Mouse (Mus musculus) right cerebral cortex, adult 18-20 months (tissue): ENCODE results near the gene Slc38a1.
A peak's percentile ranks its signal among the peaks of the same experiment; 100 is the strongest.

Experiments
- DNase-seq: peaks from one replicate; pipeline ENCODE4 v3.0.0; 2022; ENCODE audit warnings: mixed read lengths

Slc38a1 gene

GRCm38 (mm10) chr15:96551569-96552380 lies 90.9 kb downstream of the Slc38a1 start:
- peak; percentile 70 for DNase-seq

- DNase-seq: no peak
These were observed 91.6 kb downstream of the Slc38a1 start for GRCm38 (mm10) chr15:96551107-96551506.

- no peak for DNase-seq
These were observed 94.3 kb downstream of the Slc38a1 start for GRCm38 (mm10) chr15:96548363-96548762.

- peak; percentile 54 for DNase-seq
These were observed 95.2 kb downstream of the Slc38a1 start for GRCm38 (mm10) chr15:96547256-96548195.

GRCm38 (mm10) chr15:96543181-96543828 lies 99.4 kb downstream of the Slc38a1 start:
- peak; percentile 45 for DNase-seq

- no peak for DNase-seq
These were observed 100.6 kb downstream of the Slc38a1 start for GRCm38 (mm10) chr15:96542135-96542534.

- no peak for DNase-seq
These were observed 105.4 kb downstream of the Slc38a1 start for GRCm38 (mm10) chr15:96537272-96537671.

- no peak for DNase-seq
These were observed 106.3 kb downstream of the Slc38a1 start for GRCm38 (mm10) chr15:96536412-96536811.

GRCm38 (mm10) chr15:96527686-96528085 lies 115.0 kb downstream of the Slc38a1 start:
- DNase-seq: peak; percentile 39

GRCm38 (mm10) chr15:96524239-96524738 lies 118.4 kb downstream of the Slc38a1 start:
- peak; percentile 65 for DNase-seq
